Mouse (Mus musculus): ENCODE measurements at regions not wholly inside any gene's neighbourhood (a gene's known extent, or its start where the extent isn't known, plus 50 kb on each side); places are given as distances from the start of the nearest gene placed in this dataset.

- TF ChIP-seq CTCF (IDR thresholded peaks at IDR 0.05; ENCODE audit: low read depth) (no peak), EP300 (optimal IDR thresholded peaks at IDR 0.05) (no peak)
- DNase-seq (ENCODE audit: low spot score) (no peak), ATAC-seq (ENCODE audit: low FRiP score, low TSS enrichment) (no peak)
- Histone ChIP-seq H3K36me3 (ENCODE audit: control insufficient read depth, insufficient read depth, low read length) (no peaks in the 10 kb centered on the region), H3K9me3 (ENCODE audit: control insufficient read depth, low read length) (no peaks in the 10 kb centered on the region), H3K9ac (ENCODE audit: low read length) (no peak overlapping the region), H3K27ac (replicated peaks) (no peak overlapping the region), H3K4me2 (replicated peaks; ENCODE audit: low read depth) (no peak overlapping the region), H3K4me3 (ENCODE audit: low read depth, low read length) (no peak overlapping the region), H3K27me3 (ENCODE audit: control insufficient read depth, insufficient read depth, low read length) (no peaks in the 10 kb centered on the region), H3K4me1 (replicated peaks; ENCODE audit: control insufficient read depth, insufficient read depth) (no peaks in the 10 kb centered on the region)
- 73% methylated on average over 6 of the region's 6 CpGs for WGBS
Measured at GRCm38 (mm10) chr2:179231708-179232354, 210.4 kb upstream of the Cdh4 start.

- no peak overlapping the region for H3K4me3 ChIP-seq (ENCODE audit: low read depth, low read length)
- no peak overlapping the region for H3K27ac ChIP-seq (replicated peaks)
- DNase-seq (ENCODE audit: low spot score) = no peak
- no peak overlapping the region for H3K4me2 ChIP-seq (replicated peaks; ENCODE audit: low read depth)
- no peak for ATAC-seq (ENCODE audit: low FRiP score, low TSS enrichment)
- 65% methylated on average over 11 of the region's 11 CpGs for WGBS
- H3K27me3 ChIP-seq (ENCODE audit: control insufficient read depth, insufficient read depth, low read length) = no peaks in the 10 kb centered on the region
- H3K9ac ChIP-seq (ENCODE audit: low read length) = no peak overlapping the region
- H3K4me1 ChIP-seq (replicated peaks; ENCODE audit: control insufficient read depth, insufficient read depth) = no peaks in the 10 kb centered on the region
- TF ChIP-seq EP300 (optimal IDR thresholded peaks at IDR 0.05) (no peak), CTCF (IDR thresholded peaks at IDR 0.05; ENCODE audit: low read depth) (no peak)
- no peaks in the 10 kb centered on the region for H3K36me3 ChIP-seq (ENCODE audit: control insufficient read depth, insufficient read depth, low read length)
- no peaks in the 10 kb centered on the region for H3K9me3 ChIP-seq (ENCODE audit: control insufficient read depth, low read length)
Measured at GRCm38 (mm10) chr2:179238166-179238565, 204.1 kb upstream of the Cdh4 start.

- ATAC-seq (ENCODE audit: low FRiP score, low TSS enrichment) (no peak), DNase-seq (ENCODE audit: low spot score) (no peak)
- Histone ChIP-seq H3K27me3 (ENCODE audit: control insufficient read depth, insufficient read depth, low read length) (no peaks in the 10 kb centered on the region), H3K4me3 (ENCODE audit: low read depth, low read length) (no peak overlapping the region), H3K36me3 (ENCODE audit: control insufficient read depth, insufficient read depth, low read length) (no peaks in the 10 kb centered on the region), H3K27ac (replicated peaks) (no peak overlapping the region), H3K9me3 (ENCODE audit: control insufficient read depth, low read length) (no peaks in the 10 kb centered on the region), H3K4me2 (replicated peaks; ENCODE audit: low read depth) (no peak overlapping the region), H3K9ac (ENCODE audit: low read length) (no peak overlapping the region), H3K4me1 (replicated peaks; ENCODE audit: control insufficient read depth, insufficient read depth) (no peaks in the 10 kb centered on the region)
- 52% methylated on average over 2 of the region's 2 CpGs for WGBS
- no peak for TF ChIP-seq EP300 (optimal IDR thresholded peaks at IDR 0.05)
- no peak for TF ChIP-seq CTCF (IDR thresholded peaks at IDR 0.05; ENCODE audit: low read depth)
Measured at GRCm38 (mm10) chr2:179260892-179261291, 181.3 kb upstream of the Cdh4 start.

- no peak for TF ChIP-seq CTCF (IDR thresholded peaks at IDR 0.05; ENCODE audit: low read depth)
- Histone ChIP-seq H3K9me3 (ENCODE audit: control insufficient read depth, low read length) (no peaks in the 10 kb centered on the region), H3K4me1 (replicated peaks; ENCODE audit: control insufficient read depth, insufficient read depth) (no peaks in the 10 kb centered on the region), H3K36me3 (ENCODE audit: control insufficient read depth, insufficient read depth, low read length) (no peaks in the 10 kb centered on the region), H3K27ac (replicated peaks) (no peak overlapping the region), H3K4me2 (replicated peaks; ENCODE audit: low read depth) (no peak overlapping the region), H3K9ac (ENCODE audit: low read length) (no peak overlapping the region), H3K4me3 (ENCODE audit: low read depth, low read length) (no peak overlapping the region), H3K27me3 (ENCODE audit: control insufficient read depth, insufficient read depth, low read length) (no peaks in the 10 kb centered on the region)
- ATAC-seq (ENCODE audit: low FRiP score, low TSS enrichment) (no peak), DNase-seq (ENCODE audit: low spot score) (no peak)
- WGBS = 86% methylated on average over 4 of the region's 4 CpGs
Measured at GRCm38 (mm10) chr2:179263888-179264287, 178.3 kb upstream of the Cdh4 start.

GRCm38 (mm10) chr2:179265436-179265835 lies 176.8 kb upstream of the Cdh4 start:
- H3K9ac ChIP-seq (ENCODE audit: low read length) = no peak overlapping the region
- WGBS = 70% methylated on average over 5 of the region's 5 CpGs

GRCm38 (mm10) chr2:179277204-179277886 lies 164.9 kb upstream of the Cdh4 start:
- WGBS = 75% methylated on average over 15 of the region's 15 CpGs
- Histone ChIP-seq H3K9me3 (ENCODE audit: control insufficient read depth, low read length) (no peaks in the 10 kb centered on the region), H3K9ac (ENCODE audit: low read length) (no peak overlapping the region), H3K27ac (replicated peaks) (no peak overlapping the region), H3K27me3 (ENCODE audit: control insufficient read depth, insufficient read depth, low read length) (no peaks in the 10 kb centered on the region), H3K36me3 (ENCODE audit: control insufficient read depth, insufficient read depth, low read length) (no peaks in the 10 kb centered on the region), H3K4me3 (ENCODE audit: low read depth, low read length) (no peak overlapping the region), H3K4me2 (replicated peaks; ENCODE audit: low read depth) (no peak overlapping the region), H3K4me1 (replicated peaks; ENCODE audit: control insufficient read depth, insufficient read depth) (no peaks in the 10 kb centered on the region)
- ATAC-seq (ENCODE audit: low FRiP score, low TSS enrichment) (no peak), DNase-seq (ENCODE audit: low spot score) (no peak)
- TF ChIP-seq EP300 (optimal IDR thresholded peaks at IDR 0.05) (no peak), CTCF (IDR thresholded peaks at IDR 0.05; ENCODE audit: low read depth) (no peak)

More at GRCm38 (mm10) chr2:179265436-179265835, 176.8 kb upstream of the Cdh4 start:
- Histone ChIP-seq H3K4me3 (ENCODE audit: low read depth, low read length) (no peak overlapping the region), H3K9me3 (ENCODE audit: control insufficient read depth, low read length) (no peaks in the 10 kb centered on the region), H3K4me2 (replicated peaks; ENCODE audit: low read depth) (no peak overlapping the region), H3K36me3 (ENCODE audit: control insufficient read depth, insufficient read depth, low read length) (no peaks in the 10 kb centered on the region), H3K27me3 (ENCODE audit: control insufficient read depth, insufficient read depth, low read length) (no peaks in the 10 kb centered on the region), H3K4me1 (replicated peaks; ENCODE audit: control insufficient read depth, insufficient read depth) (no peaks in the 10 kb centered on the region), H3K27ac (replicated peaks) (no peak overlapping the region)
- TF ChIP-seq EP300 (optimal IDR thresholded peaks at IDR 0.05) (no peak), CTCF (IDR thresholded peaks at IDR 0.05; ENCODE audit: low read depth) (no peak)
- no peak for ATAC-seq (ENCODE audit: low FRiP score, low TSS enrichment)
- DNase-seq (ENCODE audit: low spot score) = no peak
